Mouse (Mus musculus) stomach, postnatal 0 days (tissue): ENCODE results near the gene Fgfr2.

Experiments used
- CTCF ChIP-seq: IDR thresholded peaks from 2 replicates; pipeline ENCODE4 v1.5.1; 2016; ENCODE audit warnings: antibody characterized with exemption, low read depth, mild to moderate bottlenecking, moderate library complexity
- EP300 ChIP-seq: optimal IDR thresholded peaks from 2 replicates; pipeline ENCODE3; 2016; ENCODE audit warnings: antibody characterized with exemption

DNA sequence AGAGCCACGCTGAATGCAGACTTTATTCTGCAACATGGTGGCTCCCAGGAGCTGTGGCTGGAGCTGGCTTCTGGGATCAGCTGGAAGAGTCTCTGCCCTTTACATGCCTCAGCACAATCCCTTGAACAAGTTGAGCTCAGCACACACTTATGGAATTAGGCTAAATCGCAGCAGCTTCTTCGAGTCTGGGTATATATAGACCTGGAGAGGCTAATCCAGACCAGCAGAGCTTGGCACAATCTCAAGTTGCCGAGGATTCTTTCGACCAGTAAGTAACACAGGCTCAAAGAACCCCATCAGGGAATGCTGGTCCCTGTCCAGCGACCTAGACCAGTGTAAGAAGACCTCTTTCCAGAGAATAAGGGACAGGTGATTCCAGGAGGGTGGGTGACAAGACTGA, 341.3 kb downstream of the Fgfr2 start:
- TF ChIP-seq CTCF (no peak), EP300 (no peak)
